Mouse (Mus musculus) hindbrain, embryonic 12.5 days (tissue): Measurements from ENCODE around the gene Ly6g6d. TPM values are rescaled to one million over a fixed set of nuclear protein-coding genes. Genes with fewer than 3 reads are reported as not detected.

Experiments
- ATAC-seq: fragments of 200-750 bp; cut with Nextera tagmentation; 2 replicates; pipeline ENCODE4 v1.8.0; 2017; ENCODE audit warnings: moderate TSS enrichment; ENCODE audit not compliant: low FRiP score
- H3K27ac ChIP-seq: fragments of 300-500 bp; sonication (generic); 2 replicates; pipeline ENCODE4 v1.5.1; 2016; ENCODE audit warnings: mild to moderate bottlenecking
- H3K27me3 ChIP-seq: fragments of 300-500 bp; sonication (generic); 2 replicates; pipeline ENCODE4 v1.6.1; 2016; ENCODE audit warnings: mild to moderate bottlenecking
- H3K36me3 ChIP-seq: fragments of 300-500 bp; sonication (generic); 2 replicates; pipeline ENCODE4 v1.6.1; 2016; ENCODE audit warnings: mild to moderate bottlenecking
- H3K4me1 ChIP-seq: fragments of 300-500 bp; sonication (generic); 2 replicates; pipeline ENCODE4 v1.6.1; 2016
- H3K4me2 ChIP-seq: fragments of 300-500 bp; sonication (generic); replicated peaks from 2 replicates; pipeline ENCODE4 v1.6.1; 2016; ENCODE audit warnings: mild to moderate bottlenecking
- H3K4me3 ChIP-seq: fragments of 300-500 bp; sonication (generic); 2 replicates; pipeline ENCODE4 v1.5.1; 2016; ENCODE audit warnings: mild to moderate bottlenecking
- H3K9ac ChIP-seq: fragments of 300-500 bp; sonication (generic); 2 replicates; pipeline ENCODE4 v1.6.1; 2016; ENCODE audit warnings: mild to moderate bottlenecking, moderate library complexity
- H3K9me3 ChIP-seq: fragments of 300-500 bp; sonication (generic); replicated peaks from 2 replicates; pipeline ENCODE4 v1.6.1; 2016; ENCODE audit warnings: mild to moderate bottlenecking
- WGBS: fragments of 180-500 bp; shearing (Covaris S2); methylation state at CpG from one replicate; pipeline ENCODE4 v1.1.7; 2016; 5-methylcytosine and 5-hydroxymethylcytosine counted together
- polyA plus RNA-seq: library from polyadenylated mRNA; unstranded; fragments of >200 nt; fragmentation: Nextera tagmentation; extraction: Ambion mirVana; gene quantifications from 2 replicates; pipeline ENCODE4 v1.2.1, GENCODE M21; 2016

Ly6g6d gene
- polyA plus RNA-seq, 1 experiment from 2014 or later, result 2.1 TPM

- Histone ChIP-seq H3K9ac (0 out of 2 replicates have a peak overlapping the region, but pooled peaks have one; percentile 8), H3K36me3 (peaks cover 77% of the 10 kb centered on the region)
- 92% methylated on average over 15 of the region's 15 CpGs for WGBS
Observed at GRCm38 (mm10) chr17:35094475-35095365, 16.9 kb upstream of the Ly6g6d start.

DNA sequence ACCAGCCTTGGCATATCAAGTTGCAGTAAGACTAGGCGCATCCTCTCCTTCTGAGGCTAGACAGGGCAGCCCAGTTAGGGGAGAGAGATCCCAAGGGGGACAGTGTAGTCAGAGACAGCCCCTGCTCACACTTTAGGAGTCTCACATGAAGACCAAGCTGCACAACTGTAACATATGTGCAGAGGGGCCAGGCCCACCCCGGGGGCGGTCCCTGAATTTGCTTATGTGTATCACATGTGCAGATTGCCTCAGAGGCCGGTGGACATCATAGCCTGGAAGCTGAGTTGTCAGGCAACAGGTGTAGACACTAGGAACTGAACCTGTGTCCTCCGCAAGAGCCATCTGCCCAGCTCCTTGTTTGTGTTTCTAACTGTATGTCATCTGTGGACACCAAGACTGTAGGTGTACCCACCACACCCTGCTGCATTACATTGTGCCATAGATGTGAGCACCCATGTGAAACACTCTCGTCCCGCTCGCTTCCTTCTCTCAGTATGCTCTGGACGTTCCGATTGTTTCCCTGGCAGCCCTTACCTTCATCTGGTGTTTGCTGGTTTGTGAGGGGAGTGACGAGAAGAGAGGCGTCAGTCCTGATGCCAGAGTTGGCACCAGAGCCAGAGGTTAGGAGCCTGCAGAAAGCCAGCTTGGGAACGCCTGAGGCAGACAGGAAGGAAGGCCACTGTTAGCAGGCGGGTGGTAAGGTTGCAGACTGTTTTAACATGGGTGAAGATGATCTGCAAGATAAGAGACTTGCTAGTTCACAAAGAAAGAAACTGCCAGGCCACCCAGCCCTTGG lies 14.7 kb upstream of the Ly6g6d start:
- H3K36me3 ChIP-seq, result peaks cover 62% of the 10 kb centered on the region
- no peaks in the 10 kb centered on the region for H3K9me3 ChIP-seq
- H3K4me2 ChIP-seq, result no peak overlapping the region
- H3K9ac ChIP-seq, result peak overlapping the region; percentile 32; the same call in 1 of the 2 replicates
- ATAC-seq, result no peak
- H3K4me1 ChIP-seq, result peaks cover 12% of the 10 kb centered on the region
- 90% methylated on average over 14 of the region's 14 CpGs for WGBS
- H3K4me3 ChIP-seq, result no peak overlapping the region
- H3K27ac ChIP-seq, result no peak overlapping the region
- H3K27me3 ChIP-seq, result no peaks in the 10 kb centered on the region

More at GRCm38 (mm10) chr17:35094475-35095365, 16.9 kb upstream of the Ly6g6d start:
- no peak overlapping the region for H3K4me3 ChIP-seq
- H3K27ac ChIP-seq, result no peak overlapping the region
- H3K4me1 ChIP-seq, result peaks cover 12% of the 10 kb centered on the region
- no peaks in the 10 kb centered on the region for H3K27me3 ChIP-seq
- no peak overlapping the region for H3K4me2 ChIP-seq
- ATAC-seq, result no peak
- no peaks in the 10 kb centered on the region for H3K9me3 ChIP-seq

DNA sequence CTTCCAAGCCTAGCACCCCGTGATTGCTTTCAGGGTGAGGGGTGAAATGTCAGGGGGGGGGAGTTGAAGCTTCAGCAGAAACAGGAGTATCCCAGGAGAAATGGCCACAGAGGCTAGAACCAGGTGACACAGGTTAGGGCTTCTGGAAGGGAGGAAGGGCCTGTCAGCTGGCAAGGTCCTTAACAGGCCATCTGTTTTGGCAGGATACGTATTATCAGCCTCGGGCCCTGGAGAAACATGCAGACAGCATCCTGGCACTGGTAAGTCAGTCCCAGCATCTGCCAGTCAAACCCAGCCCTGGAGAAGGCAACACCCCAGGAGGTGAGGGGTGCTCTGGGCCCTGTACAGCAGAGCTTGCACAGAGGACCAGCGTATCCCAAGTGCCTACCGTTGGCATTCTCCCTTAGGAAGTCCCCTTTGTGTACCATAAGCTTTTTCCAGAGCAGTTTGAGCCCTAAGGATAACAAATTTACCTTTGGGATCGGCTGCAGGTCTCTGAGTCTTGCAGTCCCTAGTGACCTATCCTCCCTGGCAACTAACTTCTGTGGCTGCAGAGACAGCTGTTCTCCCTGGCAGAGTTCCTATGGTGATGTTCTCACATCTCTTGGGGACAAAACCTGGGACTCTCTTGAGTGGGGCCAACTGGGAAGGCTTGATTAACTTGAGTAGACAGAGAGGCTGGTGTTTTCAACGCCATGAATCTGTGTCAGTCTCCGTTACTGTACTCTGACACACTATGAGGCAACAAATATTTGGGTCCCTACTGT lies 12.5 kb upstream of the Ly6g6d start:
- WGBS, result 69% methylated on average over 8 of the region's 8 CpGs
- H3K27me3 ChIP-seq, result 0 out of 2 replicates have a peak, but pooled peaks cover 5% of the 10 kb centered on the region
- H3K27ac ChIP-seq, result peak overlapping the region; percentile 97; the same call in 1 of the 2 replicates

DNA sequence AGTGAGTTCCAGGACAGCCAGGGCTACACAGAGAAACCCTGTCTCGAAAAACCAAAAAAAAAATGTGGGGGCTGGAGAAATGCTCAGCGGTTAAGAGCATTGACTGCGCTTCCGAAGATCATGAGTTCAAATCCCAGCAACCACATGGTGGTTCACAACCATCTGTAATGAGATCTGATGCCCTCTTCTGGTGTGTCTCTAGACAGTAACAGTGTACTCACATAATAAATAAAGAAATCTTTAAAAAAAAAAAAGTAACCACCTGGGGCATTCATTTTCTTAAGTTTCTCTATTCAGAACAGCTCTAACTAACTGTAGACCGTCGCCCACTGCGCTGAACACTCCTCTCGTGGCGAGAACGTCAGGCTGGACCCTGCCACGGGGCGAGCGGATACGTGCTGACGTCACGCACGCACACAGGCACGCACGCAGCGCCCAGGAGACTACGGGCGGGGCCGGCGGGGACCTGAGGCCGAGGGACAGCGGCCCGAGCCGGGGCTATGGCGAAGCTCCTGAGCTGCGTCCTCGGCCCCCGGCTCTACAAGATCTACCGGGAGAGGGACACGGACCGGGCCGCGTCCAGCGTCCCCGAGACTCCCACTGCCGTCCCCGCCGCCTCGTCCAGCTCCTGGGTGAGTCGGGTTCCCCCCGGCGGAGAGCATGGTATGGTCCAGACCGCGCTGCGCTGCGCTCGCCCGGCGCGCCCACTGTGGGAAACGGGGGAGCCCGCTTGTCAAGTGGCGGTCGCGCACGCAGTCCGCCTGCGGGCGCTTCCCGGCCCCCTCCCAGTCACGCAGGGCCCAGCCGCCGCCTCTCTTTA lies 11.2 kb upstream of the Ly6g6d start, which contains the start of gene Abhd16a:
Gene Abhd16a (plus strand): TSS at position 439 of the 820 bp plus-strand sequence.
- Histone ChIP-seq H3K9ac (peak within 1 kb of the TSS; percentile 82), H3K4me1 (peaks cover 12% of the 10 kb centered on the region), H3K9me3 (no peaks in the 10 kb centered on the region), H3K27ac (peak within 1 kb of the TSS; percentile 97), H3K4me2 (peak within 1 kb of the TSS; percentile 67), H3K27me3 (0 out of 2 replicates have a peak, but pooled peaks cover 6% of the 10 kb centered on the region), H3K4me3 (peak within 1 kb of the TSS; percentile 67), H3K36me3 (peaks cover 28% of the 10 kb centered on the region)
- peak; percentile 98 for ATAC-seq
- 2% methylated on average over 67 of the region's 67 CpGs for WGBS

More for the DNA sequence above, 12.5 kb upstream of the Ly6g6d start:
- H3K4me1 ChIP-seq, result peaks cover 12% of the 10 kb centered on the region
- peak overlapping the region; percentile 67 for H3K4me3 ChIP-seq
- peaks cover 42% of the 10 kb centered on the region for H3K36me3 ChIP-seq
- peak overlapping the region; percentile 82 for H3K9ac ChIP-seq
- no peaks in the 10 kb centered on the region for H3K9me3 ChIP-seq
- peak overlapping the region; percentile 67 for H3K4me2 ChIP-seq
- no peak for ATAC-seq

DNA sequence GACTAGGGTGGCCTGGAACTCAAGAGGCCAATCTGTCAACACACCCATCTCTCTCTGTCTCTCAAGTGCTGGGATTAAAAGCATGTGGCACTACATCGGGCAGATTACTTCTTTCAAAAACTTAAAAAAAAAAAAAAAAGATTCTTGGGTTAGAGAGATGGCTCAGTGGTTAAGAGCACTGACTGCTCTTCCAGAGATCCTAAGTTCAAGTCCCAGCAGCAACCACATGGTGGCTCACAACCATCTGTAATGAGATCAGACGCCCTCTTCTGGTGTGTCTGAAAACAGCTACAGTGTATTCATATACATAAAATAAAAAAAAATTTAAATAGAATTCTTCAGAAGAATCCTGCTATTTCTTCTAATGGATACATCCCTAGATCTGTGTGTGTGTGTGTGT lies 10.3 kb upstream of the Ly6g6d start:
- Histone ChIP-seq H3K4me1 (peaks cover 12% of the 10 kb centered on the region), H3K27ac (no peak overlapping the region), H3K4me2 (no peak overlapping the region), H3K27me3 (0 out of 2 replicates have a peak, but pooled peaks cover 6% of the 10 kb centered on the region), H3K36me3 (peaks cover 21% of the 10 kb centered on the region), H3K4me3 (no peak overlapping the region), H3K9ac (no peak overlapping the region), H3K9me3 (no peaks in the 10 kb centered on the region)
- 43% methylated on average over 2 of the region's 2 CpGs for WGBS
- ATAC-seq, result no peak

DNA sequence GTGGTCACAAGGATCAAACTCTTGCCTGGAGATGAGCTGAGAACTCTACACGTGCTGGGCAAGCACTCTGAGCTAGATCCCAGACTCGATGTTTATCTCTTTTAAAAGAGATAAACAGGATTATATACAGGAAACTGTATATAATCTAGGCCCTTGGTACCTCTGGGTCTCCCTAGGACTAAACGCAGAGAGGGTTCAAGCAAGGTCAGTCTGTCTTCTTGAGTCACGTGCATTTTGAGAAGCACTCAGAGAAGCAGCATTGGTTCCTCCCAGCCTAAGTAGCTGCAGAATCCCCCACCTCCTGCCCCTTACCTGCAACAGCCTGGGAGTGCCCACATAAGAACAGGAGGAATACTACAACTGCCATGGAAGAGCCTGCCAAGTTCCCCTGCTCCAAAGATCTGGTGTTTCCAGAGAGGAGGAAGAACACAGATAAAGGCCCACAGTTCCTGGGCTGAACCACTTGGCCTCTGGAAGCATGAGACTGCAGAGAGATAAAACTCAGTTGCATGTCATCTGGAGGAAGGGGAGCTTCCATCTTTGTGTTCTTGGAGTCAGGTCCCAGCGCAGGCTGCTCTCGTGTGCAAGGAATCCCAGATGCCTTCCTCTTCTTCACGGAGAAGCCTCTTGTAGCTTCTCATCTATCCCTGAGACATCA lies 7.5 kb upstream of the Ly6g6d start, which contains the start of gene Ly6g6f:
Gene Ly6g6f (minus strand): TSS at position 403 of the 658 bp plus-strand sequence.
- 79% methylated on average over 7 of the region's 7 CpGs for WGBS
- no peak within 1 kb of the TSS for H3K4me2 ChIP-seq
- no peak for ATAC-seq

DNA sequence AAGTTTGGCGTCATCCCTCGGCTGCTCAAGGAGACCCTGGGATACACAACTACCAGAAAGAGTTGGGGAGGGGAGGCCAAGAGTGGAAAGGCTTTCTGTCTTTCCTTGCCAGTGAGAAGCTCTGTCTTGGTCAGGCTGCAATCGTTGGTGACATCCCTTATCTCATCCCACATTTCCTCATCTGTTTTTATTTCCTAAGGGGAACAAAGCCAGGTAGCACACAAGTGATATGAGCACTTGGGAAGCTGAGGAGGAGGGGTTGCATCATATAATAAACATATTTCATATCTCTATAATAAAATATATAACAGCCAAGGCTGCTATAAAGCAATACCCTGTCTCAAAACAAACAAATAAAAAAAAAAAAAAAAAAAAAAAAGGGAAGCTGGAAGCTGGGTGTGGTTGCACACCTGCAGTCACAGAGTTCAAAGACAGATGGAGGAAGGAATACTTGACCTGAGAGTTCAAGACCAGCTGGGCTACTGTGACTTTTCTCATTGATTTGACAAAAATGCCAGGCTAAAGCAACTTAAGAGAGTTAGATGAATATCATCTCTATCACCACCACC lies 6.1 kb upstream of the Ly6g6d start:
- H3K9me3 ChIP-seq, result no peaks in the 10 kb centered on the region
- ATAC-seq, result no peak
- peaks cover 8% of the 10 kb centered on the region; the same call in 1 of the 2 replicates for H3K27me3 ChIP-seq
- no peak overlapping the region for H3K4me2 ChIP-seq
- WGBS, result 78% methylated on average over 3 of the region's 3 CpGs
- no peaks in the 10 kb centered on the region for H3K4me1 ChIP-seq
- no peak overlapping the region for H3K27ac ChIP-seq
- H3K36me3 ChIP-seq, result no peaks in the 10 kb centered on the region
- no peak overlapping the region for H3K9ac ChIP-seq
- no peak overlapping the region for H3K4me3 ChIP-seq

More for the DNA sequence above, 7.5 kb upstream of the Ly6g6d start, which contains the start of gene Ly6g6f:
- no peak within 1 kb of the TSS for H3K4me3 ChIP-seq
- H3K4me1 ChIP-seq, result peaks cover 6% of the 10 kb centered on the region
- 0 out of 2 replicates have a peak, but pooled peaks cover 6% of the 10 kb centered on the region for H3K27me3 ChIP-seq
- no peaks in the 10 kb centered on the region for H3K36me3 ChIP-seq
- no peak within 1 kb of the TSS for H3K9ac ChIP-seq
- H3K27ac ChIP-seq, result no peak within 1 kb of the TSS
- no peaks in the 10 kb centered on the region for H3K9me3 ChIP-seq

GRCm38 (mm10) chr17:35082841-35083576 lies 5.1 kb upstream of the Ly6g6d start:
- Histone ChIP-seq H3K27ac (no peak overlapping the region), H3K27me3 (peaks cover 8% of the 10 kb centered on the region; the same call in 1 of the 2 replicates), H3K36me3 (no peaks in the 10 kb centered on the region), H3K4me2 (no peak overlapping the region), H3K4me1 (peaks cover under 1% of the 10 kb centered on the region; the same call in 1 of the 2 replicates), H3K9me3 (no peaks in the 10 kb centered on the region), H3K9ac (no peak overlapping the region), H3K4me3 (no peak overlapping the region)
- WGBS, result 85% methylated on average over 16 of the region's 16 CpGs
- no peak for ATAC-seq

DNA sequence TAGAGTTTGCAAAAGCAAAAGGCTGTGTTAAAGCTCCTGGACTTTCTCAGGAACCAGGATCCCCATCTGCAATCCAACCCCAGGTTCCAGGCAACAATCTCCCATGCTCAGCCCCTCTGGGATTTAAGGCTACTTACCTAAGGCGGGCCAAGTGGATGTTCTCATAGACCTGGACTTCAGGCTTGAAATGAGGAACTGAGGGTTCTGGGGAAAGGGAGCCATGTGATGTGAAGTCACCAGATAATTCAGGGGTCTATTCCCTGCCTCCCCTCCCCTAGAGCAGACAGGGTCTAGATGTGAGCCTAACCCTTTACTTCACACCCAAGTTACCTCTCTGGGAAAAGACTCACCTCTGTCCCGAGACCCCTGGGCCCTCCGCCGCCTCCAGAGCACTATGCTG lies 2.8 kb upstream of the Ly6g6d start:
- Histone ChIP-seq H3K4me3 (no peak overlapping the region), H3K4me1 (peaks cover 18% of the 10 kb centered on the region), H3K9ac (no peak overlapping the region), H3K4me2 (no peak overlapping the region), H3K27me3 (peaks cover 7% of the 10 kb centered on the region; the same call in 1 of the 2 replicates), H3K27ac (no peak overlapping the region), H3K9me3 (no peaks in the 10 kb centered on the region), H3K36me3 (no peaks in the 10 kb centered on the region)
- WGBS, result 83% methylated on average over 4 of the region's 4 CpGs
- no peak for ATAC-seq

DNA sequence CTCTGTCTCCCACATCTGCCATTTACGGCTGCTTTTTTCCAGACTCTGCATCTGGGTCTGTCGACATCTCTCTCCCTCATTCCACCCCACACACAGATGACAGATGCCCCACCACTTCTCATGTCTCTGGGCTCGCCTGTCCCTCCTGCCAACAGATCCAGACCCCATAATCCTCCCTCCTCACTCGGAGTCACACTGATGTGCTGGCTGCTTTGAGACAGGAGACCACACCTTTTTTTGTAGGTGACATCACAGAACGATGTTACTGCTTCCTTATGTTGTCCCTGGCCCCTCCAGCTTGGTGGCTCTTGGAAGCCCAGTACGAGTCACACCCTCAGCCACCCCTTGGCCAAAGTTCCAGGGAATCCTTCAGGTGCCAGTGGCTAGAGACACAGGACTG lies 2.4 kb upstream of the Ly6g6d start:
- H3K4me3 ChIP-seq, result no peak overlapping the region
- H3K36me3 ChIP-seq, result no peaks in the 10 kb centered on the region
- peaks cover 3% of the 10 kb centered on the region; the same call in 1 of the 2 replicates for H3K27me3 ChIP-seq
- peaks cover 18% of the 10 kb centered on the region for H3K4me1 ChIP-seq
- no peak overlapping the region for H3K9ac ChIP-seq
- H3K27ac ChIP-seq, result no peak overlapping the region
- no peaks in the 10 kb centered on the region for H3K9me3 ChIP-seq
- no peak for ATAC-seq
- WGBS, result 64% methylated on average over 6 of the region's 6 CpGs
- H3K4me2 ChIP-seq, result no peak overlapping the region
